Mouse (Mus musculus): ENCODE data around the gene Phlpp2. TPM values are rescaled to one million over a fixed set of nuclear protein-coding genes. Genes with fewer than 3 reads are reported as not detected.
A peak's percentile ranks its signal among the peaks of the same experiment; 100 is the strongest.

Gene Phlpp2
- 2.3 TPM in 2 replicates for polyA plus RNA-seq (2015; fragmentation: Nextera tagmentation; extraction: Ambion mirVana)

DNA sequence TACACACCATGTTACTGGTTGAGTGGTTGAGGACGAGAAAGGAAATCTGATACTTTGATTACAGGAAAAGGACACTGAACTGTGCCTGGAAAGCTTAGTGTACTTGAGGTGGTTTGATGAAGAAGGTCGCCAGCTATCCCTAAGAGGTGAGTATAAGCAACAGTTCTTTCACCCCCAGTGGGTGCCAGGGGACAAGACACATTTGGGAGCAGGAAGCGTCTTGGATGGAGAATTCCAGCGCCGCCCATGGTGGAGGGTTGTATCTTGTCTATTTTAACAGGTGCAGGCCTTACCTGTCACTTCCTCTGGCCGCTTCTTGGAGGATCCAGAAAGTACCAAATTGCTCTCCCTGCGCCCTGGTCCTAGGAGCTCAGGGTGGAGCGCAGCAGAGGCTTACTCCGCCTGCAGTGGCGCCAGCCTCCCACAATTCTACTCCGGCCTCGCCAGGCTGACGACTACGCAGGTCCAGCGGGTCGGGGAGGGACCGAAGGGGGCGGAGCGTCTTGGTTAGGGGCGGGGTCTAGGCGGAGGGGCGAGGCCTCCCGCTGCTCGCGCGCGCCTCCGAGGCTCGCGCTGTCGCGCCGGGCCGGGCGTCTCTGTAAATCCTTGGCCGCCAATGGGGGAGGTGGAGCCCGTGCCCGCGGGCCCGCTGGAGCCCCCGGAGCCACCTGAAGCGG, at the start of gene Phlpp2:
TSS of gene Phlpp2 (plus strand) at position 540 of the 677 bp plus-strand sequence.
- Histone ChIP-seq H3K9ac (peak within 1 kb of the TSS; percentile 92), H3K4me1 (peaks cover 5% of the 10 kb centered on the region), H3K4me3 (peak within 1 kb of the TSS; percentile 98), H3K27ac (peak within 1 kb of the TSS; percentile 93), H3K36me3 (no peaks in the 10 kb centered on the region), H3K9me3 (no peaks in the 10 kb centered on the region), H3K27me3 (no peaks in the 10 kb centered on the region), H3K4me2 (peak within 1 kb of the TSS; percentile 87)
- WGBS: under 1% methylated on average over 42 of the region's 42 CpGs
- peak; percentile 98 for ATAC-seq (ENCODE audit: borderline replicate concordance, extremely low read depth, low FRiP score, low TSS enrichment)

GRCm38 (mm10) chr8:109823561-109823960, 44.8 kb upstream of the Phlpp2 start:
- Histone ChIP-seq H3K36me3 (no peaks in the 10 kb centered on the region), H3K4me1 (no peaks in the 10 kb centered on the region), H3K4me2 (no peak overlapping the region), H3K9ac (no peak overlapping the region), H3K27ac (no peak overlapping the region), H3K27me3 (no peaks in the 10 kb centered on the region), H3K9me3 (no peaks in the 10 kb centered on the region), H3K4me3 (no peak overlapping the region)
- no peak for ATAC-seq (ENCODE audit: borderline replicate concordance, extremely low read depth, low FRiP score, low TSS enrichment)
- WGBS: 90% methylated on average over 2 of the region's 2 CpGs

- Histone ChIP-seq H3K4me3 (no peak overlapping the region), H3K9me3 (no peaks in the 10 kb centered on the region), H3K4me2 (no peak overlapping the region), H3K27ac (no peak overlapping the region), H3K9ac (no peak overlapping the region), H3K4me1 (no peaks in the 10 kb centered on the region), H3K36me3 (peaks cover 48% of the 10 kb centered on the region), H3K27me3 (no peaks in the 10 kb centered on the region)
- no peak for ATAC-seq (ENCODE audit: borderline replicate concordance, extremely low read depth, low FRiP score, low TSS enrichment)
- 97% methylated on average over 2 of the region's 2 CpGs for WGBS
Observed at GRCm38 (mm10) chr8:109839822-109840221, 28.5 kb upstream of the Phlpp2 start.

GRCm38 (mm10) chr8:109842468-109842867, 25.9 kb upstream of the Phlpp2 start:
- WGBS: 100% methylated on average over 1 of the region's 1 CpGs

DNA sequence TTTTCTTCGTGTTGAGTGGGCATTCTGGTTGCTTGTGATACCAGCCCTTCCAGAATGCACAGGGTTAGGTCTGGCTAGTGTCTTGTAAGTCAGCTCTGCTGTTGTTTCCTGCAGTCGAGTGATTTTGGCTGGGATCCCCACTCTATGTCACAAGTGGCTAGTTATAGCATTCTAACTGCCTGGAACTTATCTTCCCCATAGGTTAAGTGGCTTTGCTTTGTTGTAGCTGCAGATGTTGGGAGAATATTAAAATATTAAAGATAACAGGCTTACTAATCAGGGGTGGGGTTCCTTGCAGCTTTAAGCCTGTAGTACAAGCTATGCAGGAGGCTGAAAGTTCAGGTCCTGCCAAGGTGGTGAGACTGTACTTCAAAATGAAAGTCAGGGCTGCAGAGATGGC, 20.5 kb upstream of the Phlpp2 start:
- Histone ChIP-seq H3K4me1 (no peaks in the 10 kb centered on the region), H3K9ac (no peak overlapping the region), H3K36me3 (peaks cover 66% of the 10 kb centered on the region), H3K27ac (no peak overlapping the region), H3K9me3 (no peaks in the 10 kb centered on the region), H3K4me2 (no peak overlapping the region), H3K27me3 (no peaks in the 10 kb centered on the region), H3K4me3 (no peak overlapping the region)
- 72% methylated on average over 2 of the region's 2 CpGs for WGBS
- no peak for ATAC-seq (ENCODE audit: borderline replicate concordance, extremely low read depth, low FRiP score, low TSS enrichment)

More at GRCm38 (mm10) chr8:109842468-109842867, 25.9 kb upstream of the Phlpp2 start:
- Histone ChIP-seq H3K9me3 (no peaks in the 10 kb centered on the region), H3K9ac (no peak overlapping the region), H3K36me3 (peaks cover 50% of the 10 kb centered on the region), H3K27me3 (no peaks in the 10 kb centered on the region), H3K4me2 (no peak overlapping the region), H3K27ac (no peak overlapping the region), H3K4me1 (no peaks in the 10 kb centered on the region), H3K4me3 (no peak overlapping the region)
- ATAC-seq (ENCODE audit: borderline replicate concordance, extremely low read depth, low FRiP score, low TSS enrichment): no peak

DNA sequence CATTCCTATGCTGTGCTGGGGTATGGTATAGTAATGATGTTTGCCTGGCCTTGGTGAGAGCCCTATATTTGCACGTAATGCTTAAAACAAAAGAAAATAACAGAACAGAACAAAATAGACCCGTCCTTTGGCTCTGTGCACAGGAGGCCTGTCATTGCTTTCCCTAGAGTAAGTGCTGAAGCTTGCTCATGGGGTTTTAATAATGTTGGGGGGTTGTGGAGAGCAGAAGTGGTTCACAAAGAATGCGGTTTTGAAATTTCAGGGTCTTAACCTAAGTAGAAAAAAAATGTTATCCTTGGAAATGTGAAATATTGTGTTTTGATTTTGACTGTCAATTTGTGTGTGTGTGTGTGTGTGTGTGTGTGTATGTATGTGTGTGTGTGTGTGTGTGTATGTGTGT, 19.4 kb upstream of the Phlpp2 start:
- no peak overlapping the region for H3K9ac ChIP-seq
- no peaks in the 10 kb centered on the region for H3K4me1 ChIP-seq
- ATAC-seq (ENCODE audit: borderline replicate concordance, extremely low read depth, low FRiP score, low TSS enrichment): no peak
- H3K27ac ChIP-seq: no peak overlapping the region
- H3K27me3 ChIP-seq: no peaks in the 10 kb centered on the region
- WGBS: 84% methylated on average over 3 of the region's 3 CpGs
- H3K4me3 ChIP-seq: no peak overlapping the region
- H3K9me3 ChIP-seq: no peaks in the 10 kb centered on the region
- H3K4me2 ChIP-seq: no peak overlapping the region
- H3K36me3 ChIP-seq: peaks cover 59% of the 10 kb centered on the region

DNA sequence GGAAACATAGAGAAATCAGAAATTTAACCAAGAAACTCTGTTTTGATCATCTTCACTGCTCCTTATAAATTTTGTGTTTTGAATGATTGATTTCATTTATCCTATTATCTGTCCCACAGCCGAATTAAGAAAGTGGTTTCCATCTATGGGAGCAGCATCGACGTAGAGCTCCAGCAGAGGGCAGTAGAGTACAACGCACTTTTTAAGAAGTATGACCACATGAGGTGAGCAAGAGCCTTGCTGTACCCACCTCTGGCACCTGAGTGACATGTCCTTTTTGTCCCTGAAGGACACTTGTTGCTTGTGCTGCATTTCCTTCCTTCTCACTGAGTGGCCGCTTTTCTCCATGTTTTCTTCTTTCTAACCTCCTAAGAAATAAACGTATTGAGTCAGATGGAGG, 14.9 kb upstream of the Phlpp2 start:
- no peak overlapping the region for H3K4me2 ChIP-seq
- no peak for ATAC-seq (ENCODE audit: borderline replicate concordance, extremely low read depth, low FRiP score, low TSS enrichment)
- H3K27me3 ChIP-seq: no peaks in the 10 kb centered on the region
- no peak overlapping the region for H3K27ac ChIP-seq
- H3K4me1 ChIP-seq: no peaks in the 10 kb centered on the region
- WGBS: 33% methylated on average over 6 of the region's 6 CpGs
- no peak overlapping the region for H3K4me3 ChIP-seq
- H3K36me3 ChIP-seq: peaks cover 58% of the 10 kb centered on the region
- no peaks in the 10 kb centered on the region for H3K9me3 ChIP-seq
- no peak overlapping the region for H3K9ac ChIP-seq

DNA sequence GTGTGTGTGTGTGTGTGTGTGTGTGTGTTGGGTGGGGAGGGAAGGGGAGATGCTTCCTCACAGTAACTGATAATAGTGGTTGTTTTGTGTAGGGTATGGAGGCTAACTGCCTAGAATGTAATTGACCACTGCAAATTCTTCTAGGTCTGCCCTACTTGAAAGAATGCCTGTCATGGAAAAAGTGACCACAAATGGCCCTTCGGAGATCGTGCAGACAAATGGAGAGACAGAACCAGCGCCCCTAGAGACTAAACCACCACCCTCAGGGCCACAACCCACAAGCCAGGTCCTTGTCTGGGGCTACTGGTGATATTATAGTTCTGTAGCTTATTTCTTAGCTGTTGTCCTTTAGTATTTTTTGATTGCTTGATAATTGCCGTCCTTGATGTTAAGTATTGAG, 13.8 kb upstream of the Phlpp2 start:
- Histone ChIP-seq H3K9ac (no peak overlapping the region), H3K27ac (no peak overlapping the region), H3K27me3 (no peaks in the 10 kb centered on the region), H3K36me3 (peaks cover 56% of the 10 kb centered on the region), H3K4me2 (no peak overlapping the region), H3K9me3 (no peaks in the 10 kb centered on the region), H3K4me3 (no peak overlapping the region), H3K4me1 (no peaks in the 10 kb centered on the region)
- 90% methylated on average over 4 of the region's 4 CpGs for WGBS
- no peak for ATAC-seq (ENCODE audit: borderline replicate concordance, extremely low read depth, low FRiP score, low TSS enrichment)

GRCm38 (mm10) chr8:109855451-109855850, 12.9 kb upstream of the Phlpp2 start:
- Histone ChIP-seq H3K36me3 (peaks cover 56% of the 10 kb centered on the region), H3K27me3 (no peaks in the 10 kb centered on the region), H3K4me1 (no peaks in the 10 kb centered on the region), H3K9me3 (no peaks in the 10 kb centered on the region), H3K9ac (no peak overlapping the region), H3K4me2 (no peak overlapping the region), H3K4me3 (no peak overlapping the region), H3K27ac (no peak overlapping the region)
- no peak for ATAC-seq (ENCODE audit: borderline replicate concordance, extremely low read depth, low FRiP score, low TSS enrichment)
- 95% methylated on average over 6 of the region's 6 CpGs for WGBS

- H3K36me3 ChIP-seq: peaks cover 37% of the 10 kb centered on the region
- no peak for ATAC-seq (ENCODE audit: borderline replicate concordance, extremely low read depth, low FRiP score, low TSS enrichment)
Observed at GRCm38 (mm10) chr8:109863398-109863797, 4.9 kb upstream of the Phlpp2 start.

GRCm38 (mm10) chr8:109864798-109865197, 3.5 kb upstream of the Phlpp2 start:
- peaks cover 5% of the 10 kb centered on the region for H3K4me1 ChIP-seq
- no peak overlapping the region for H3K4me2 ChIP-seq
- no peak overlapping the region for H3K4me3 ChIP-seq
- peaks cover 33% of the 10 kb centered on the region for H3K36me3 ChIP-seq
- H3K9ac ChIP-seq: no peak overlapping the region
- no peak overlapping the region for H3K27ac ChIP-seq
- H3K27me3 ChIP-seq: no peaks in the 10 kb centered on the region
- no peak for ATAC-seq (ENCODE audit: borderline replicate concordance, extremely low read depth, low FRiP score, low TSS enrichment)
- H3K9me3 ChIP-seq: no peaks in the 10 kb centered on the region
- WGBS: 51% methylated on average over 2 of the region's 2 CpGs

More at GRCm38 (mm10) chr8:109863398-109863797, 4.9 kb upstream of the Phlpp2 start:
- H3K27me3 ChIP-seq: no peaks in the 10 kb centered on the region
- 53% methylated on average over 2 of the region's 2 CpGs for WGBS
- no peak overlapping the region for H3K27ac ChIP-seq
- H3K9me3 ChIP-seq: no peaks in the 10 kb centered on the region
- H3K9ac ChIP-seq: no peak overlapping the region
- no peak overlapping the region for H3K4me2 ChIP-seq
- peaks cover 5% of the 10 kb centered on the region for H3K4me1 ChIP-seq
- H3K4me3 ChIP-seq: no peak overlapping the region

- 82% methylated on average over 4 of the region's 4 CpGs for WGBS
- H3K4me3 ChIP-seq: no peak overlapping the region
- H3K9ac ChIP-seq: no peak overlapping the region
- H3K27ac ChIP-seq: no peak overlapping the region
- no peak for ATAC-seq (ENCODE audit: borderline replicate concordance, extremely low read depth, low FRiP score, low TSS enrichment)
- no peak overlapping the region for H3K4me2 ChIP-seq
- H3K36me3 ChIP-seq: peaks cover 25% of the 10 kb centered on the region
- no peaks in the 10 kb centered on the region for H3K27me3 ChIP-seq
- peaks cover 5% of the 10 kb centered on the region for H3K4me1 ChIP-seq
- H3K9me3 ChIP-seq: no peaks in the 10 kb centered on the region
Observed at GRCm38 (mm10) chr8:109865536-109865935, 2.8 kb upstream of the Phlpp2 start.
